Mouse (Mus musculus): Measurements from ENCODE around the gene Adgrb2. TPM values are rescaled to one million over a fixed set of nuclear protein-coding genes. Genes with fewer than 3 reads are reported as not detected.

Adgrb2 gene
- total RNA-seq (2012; rRNA removed), result 0.04 and 0.08 TPM in 2 replicates
- total RNA-seq (2014; rRNA removed), result not detected in 2 replicates
- polyA plus RNA-seq (2012; ENCODE audit: insufficient read length, low read depth), result not detected in 2 replicates

- H3K36me3 ChIP-seq (replicated peaks in 1 of 2; ENCODE audit: control insufficient read depth in 1 of 2, insufficient read depth in 1 of 2, low read length in 1 of 2), result no peaks in the 10 kb centered on the region
- no peak for DNase-seq (ENCODE audit: extremely low read depth)
- H3K27me3 ChIP-seq (replicated peaks), result peaks cover 94% of the 10 kb centered on the region
- H3K4me3 ChIP-seq (replicated peaks in 1 of 3; ENCODE audit: low read depth in 2 of 3, low read length in 2 of 3, poor library complexity in 1 of 3), result peak within 1 kb of the TSS in 1 of 3 experiments; percentile 58
- peaks cover 24 to 59% of the 10 kb centered on the region in 2 experiments for H3K4me1 ChIP-seq (ENCODE audit: control insufficient read depth in 1 of 2, insufficient read depth in 2 of 2)
- dilution Hi-C loops (cut with MboI; ENCODE audit: extremely low pct_ligation_motif_present, extremely low pct_unique_long_range_greater_than_20kb, low sequenced_read_pairs), result no loop called here
- TF ChIP-seq NELFE (IDR thresholded peaks at IDR 0.05; ENCODE audit: low read depth, low read length) (no peak), NRF1 (IDR thresholded peaks at IDR 0.05; ENCODE audit: low read depth, low read length) (peak; percentile 60)
- peak within 1 kb of the TSS; percentile 86 for H3K4me2 ChIP-seq (ENCODE audit: insufficient read depth, low read depth, poor library complexity, severe bottlenecking)
- no peak within 1 kb of the TSS for H3K27ac ChIP-seq (ENCODE audit: insufficient read depth, low read depth)
- peaks cover 3% of the 10 kb centered on the region for H3K9me3 ChIP-seq (replicated peaks; ENCODE audit: low read length)
- no peaks in the 10 kb centered on the region for H3K79me2 ChIP-seq (replicated peaks; ENCODE audit: control insufficient read depth, extremely low read depth, insufficient read depth, poor library complexity, severe bottlenecking)
- peak within 1 kb of the TSS; percentile 14; the same call in 1 of the 2 replicates for H3K9ac ChIP-seq (ENCODE audit: insufficient read depth, low read depth)
- in situ Hi-C loops (cut with MboI; ENCODE audit: low pct_ligation_motif_present, low pct_unique_long_range_greater_than_20kb, low sequenced_read_pairs), result no loop called here
Observed at GRCm38 (mm10) chr4:129984421-129985061, at the start of gene Adgrb2. Gene Adgrb2, plus strand, starts transcription at chr4:129984870.

- dilution Hi-C loops (cut with MboI; ENCODE audit: extremely low pct_ligation_motif_present, extremely low pct_unique_long_range_greater_than_20kb, low sequenced_read_pairs), result no loop called here
- TF ChIP-seq GABPA (IDR thresholded peaks at IDR 0.05; ENCODE audit: insufficient replicate concordance, low read depth, low read length) (no peak), KAT2A (IDR thresholded peaks at IDR 0.05; ENCODE audit: insufficient replicate concordance, low read length) (no peak), POLR2A (IDR thresholded peaks at IDR 0.05; ENCODE audit: low read depth, low read length) (no peak), HCFC1 (IDR thresholded peaks at IDR 0.05; ENCODE audit: low read depth, low read length) (no peak), USF1 (IDR thresholded peaks at IDR 0.05; ENCODE audit: low read depth, low read length) (no peak), UBTF (IDR thresholded peaks at IDR 0.05; ENCODE audit: low read depth, low read length) (no peak), TBP (conservative IDR thresholded peaks at IDR 0.05; ENCODE audit: low read depth, low read length) (no peak), CHD1 (IDR thresholded peaks at IDR 0.05; ENCODE audit: low read depth, low read length) (no peak), EP300 (IDR thresholded peaks at IDR 0.05; ENCODE audit: low read length) (no peak), JUN (IDR thresholded peaks at IDR 0.05; ENCODE audit: insufficient read depth, low read depth, low read length) (no peak), MEF2A (IDR thresholded peaks at IDR 0.05; ENCODE audit: borderline replicate concordance, low read depth, low read length) (no peak), USF2 (conservative IDR thresholded peaks at IDR 0.05; ENCODE audit: low read depth, low read length) (no peak), BHLHE40 (IDR thresholded peaks at IDR 0.05; ENCODE audit: low read depth, low read length) (no peak)
Observed at GRCm38 (mm10) chr4:129951359-129951821, 33.3 kb upstream of the Adgrb2 start.

More at GRCm38 (mm10) chr4:129951359-129951821, 33.3 kb upstream of the Adgrb2 start:
- Histone ChIP-seq H3K79me2 (replicated peaks; ENCODE audit: control insufficient read depth, extremely low read depth, insufficient read depth, poor library complexity, severe bottlenecking) (no peaks in the 10 kb centered on the region), H3K9ac (ENCODE audit: insufficient read depth, low read depth) (no peak overlapping the region), H3K4me2 (ENCODE audit: insufficient read depth, low read depth, poor library complexity, severe bottlenecking) (no peak overlapping the region), H3K4me1 (ENCODE audit: control insufficient read depth in 1 of 2, insufficient read depth in 2 of 2) (peaks cover 19 to 30% of the 10 kb centered on the region in 2 experiments), H3K4me3 (replicated peaks in 1 of 3; ENCODE audit: low read depth in 2 of 3, low read length in 2 of 3, poor library complexity in 1 of 3) (no peak overlapping the region), H3K27me3 (replicated peaks) (peaks cover 69% of the 10 kb centered on the region), H3K27ac (ENCODE audit: insufficient read depth, low read depth) (no peak overlapping the region), H3K9me3 (replicated peaks; ENCODE audit: low read length) (no peaks in the 10 kb centered on the region), H3K36me3 (replicated peaks in 1 of 2; ENCODE audit: control insufficient read depth in 1 of 2, insufficient read depth in 1 of 2, low read length in 1 of 2) (no peaks in the 10 kb centered on the region)
- DNase-seq (ENCODE audit: extremely low read depth), result no peak
- in situ Hi-C loops (cut with MboI; ENCODE audit: low pct_ligation_motif_present, low pct_unique_long_range_greater_than_20kb, low sequenced_read_pairs), result no loop called here

Data from CH12.LX (cell line).